Mouse (Mus musculus) midbrain, embryonic 11.5 days (tissue): Measurements from ENCODE around the gene Ralgps2. TPM values are rescaled to one million over a fixed set of nuclear protein-coding genes. Genes with fewer than 3 reads are reported as not detected.

Experiments
- ATAC-seq: fragments of 200-750 bp; cut with Nextera tagmentation; 2 replicates; pipeline ENCODE4 v1.8.0; 2017; ENCODE audit warnings: moderate TSS enrichment, moderate library complexity; ENCODE audit not compliant: low FRiP score
- DNase-seq: peaks from one replicate; pipeline ENCODE4 v3.0.0; 2015; ENCODE audit warnings: low spot score; ENCODE audit errors: missing footprints
- H3K27ac ChIP-seq: fragments of 300-500 bp; sonication (generic); 2 replicates; pipeline ENCODE4 v1.5.1; 2014; ENCODE audit warnings: low read depth, low read length
- H3K27me3 ChIP-seq: fragments of 300-500 bp; sonication (generic); 2 replicates; pipeline ENCODE4 v1.6.1; 2014; ENCODE audit warnings: mild to moderate bottlenecking, low read length, moderate library complexity, mixed read lengths; ENCODE audit not compliant: control insufficient read depth, insufficient read depth
- H3K36me3 ChIP-seq: fragments of 300-500 bp; sonication (generic); 2 replicates; pipeline ENCODE4 v1.6.1; 2014; ENCODE audit warnings: mild to moderate bottlenecking, low read length, moderate library complexity, mixed read lengths; ENCODE audit not compliant: control insufficient read depth, insufficient read depth
- H3K4me1 ChIP-seq: fragments of 300-500 bp; sonication (generic); 2 replicates; pipeline ENCODE4 v1.6.1; 2014; ENCODE audit warnings: low read length; ENCODE audit not compliant: control insufficient read depth, insufficient read depth
- H3K4me2 ChIP-seq: fragments of 300-500 bp; sonication (generic); 2 replicates; pipeline ENCODE4 v1.6.1; 2014; ENCODE audit warnings: mild to moderate bottlenecking, moderate library complexity
- H3K4me3 ChIP-seq: fragments of 300-500 bp; sonication (generic); 2 replicates; pipeline ENCODE4 v1.5.1; 2014; ENCODE audit warnings: low read depth, low read length
- H3K9ac ChIP-seq: fragments of 300-500 bp; sonication (generic); 2 replicates; pipeline ENCODE4 v1.6.1; 2014; ENCODE audit warnings: low read length
- H3K9me3 ChIP-seq: fragments of 300-500 bp; sonication (generic); 2 replicates; pipeline ENCODE4 v1.6.1; 2016; ENCODE audit warnings: low read length; ENCODE audit not compliant: control insufficient read depth
- WGBS: fragments of 180-500 bp; shearing (Covaris S2); extraction: QIAGEN DNeasy Blood & Tissue Kit; methylation state at CpG from one replicate; pipeline ENCODE4 v1.1.7; 2014; 5-methylcytosine and 5-hydroxymethylcytosine counted together
- polyA plus RNA-seq: library from polyadenylated mRNA; unstranded; fragments of >200 nt; fragmentation: Nextera tagmentation; extraction: Ambion mirVana; gene quantifications from 2 replicates; pipeline ENCODE4 v1.2.1, GENCODE M21; 2014

The Ralgps2 gene
- polyA plus RNA-seq, 1 experiment from 2014 or later, result 85.1 TPM

GRCm38 (mm10) chr1:156763280-156763679 is 176.1 kb downstream of the Ralgps2 start:
- Histone ChIP-seq H3K27ac (no peak overlapping the region), H3K4me1 (peaks cover 10% of the 10 kb centered on the region), H3K9ac (no peak overlapping the region), H3K4me3 (no peak overlapping the region), H3K36me3 (no peaks in the 10 kb centered on the region), H3K27me3 (no peaks in the 10 kb centered on the region), H3K9me3 (peaks cover 7% of the 10 kb centered on the region; the same call in 1 of the 2 replicates), H3K4me2 (no peak overlapping the region)
- WGBS, result 90% methylated on average over 6 of the region's 6 CpGs
- ATAC-seq, result no peak
- DNase-seq, result no peak

DNA sequence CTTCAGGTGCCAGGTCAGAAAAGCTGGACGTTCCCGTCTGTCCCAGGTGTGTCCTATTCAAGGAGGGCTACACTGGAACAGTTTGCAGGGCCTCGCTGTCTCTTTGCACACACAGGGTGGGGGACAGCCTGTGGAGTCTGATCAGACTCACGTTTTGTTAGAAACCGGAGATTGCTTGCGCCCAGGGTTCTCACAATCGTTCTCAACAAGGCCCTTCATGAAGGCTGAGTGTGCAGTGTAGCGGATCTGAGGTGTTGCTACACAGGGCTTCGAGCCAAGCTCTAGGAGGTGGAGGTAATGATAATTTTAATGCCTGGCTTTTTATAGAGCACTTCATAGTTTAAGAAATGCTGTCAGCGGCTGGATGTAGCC is 178.0 kb downstream of the Ralgps2 start:
- no peak overlapping the region for H3K9ac ChIP-seq
- no peaks in the 10 kb centered on the region; the same call in 1 of the 2 replicates for H3K9me3 ChIP-seq
- WGBS, result 77% methylated on average over 10 of the region's 10 CpGs
- no peak overlapping the region for H3K4me2 ChIP-seq
- ATAC-seq (no peak), DNase-seq (no peak)
- no peaks in the 10 kb centered on the region for H3K36me3 ChIP-seq
- H3K4me3 ChIP-seq, result no peak overlapping the region
- peaks cover 7% of the 10 kb centered on the region for H3K27me3 ChIP-seq
- no peak overlapping the region for H3K27ac ChIP-seq
- H3K4me1 ChIP-seq, result peaks cover 11% of the 10 kb centered on the region

GRCm38 (mm10) chr1:156760549-156761429 is 178.6 kb downstream of the Ralgps2 start:
- Histone ChIP-seq H3K4me1 (peaks cover 11% of the 10 kb centered on the region), H3K27me3 (peaks cover 7% of the 10 kb centered on the region), H3K4me2 (no peak overlapping the region), H3K4me3 (no peak overlapping the region), H3K9me3 (no peaks in the 10 kb centered on the region; the same call in 1 of the 2 replicates), H3K27ac (no peak overlapping the region; the same call in 1 of the 2 replicates), H3K36me3 (no peaks in the 10 kb centered on the region), H3K9ac (no peak overlapping the region; the same call in 1 of the 2 replicates)
- ATAC-seq (peak; percentile 52; the same call in 1 of the 2 replicates), DNase-seq (no peak)
- WGBS, result 59% methylated on average over 13 of the region's 13 CpGs

DNA sequence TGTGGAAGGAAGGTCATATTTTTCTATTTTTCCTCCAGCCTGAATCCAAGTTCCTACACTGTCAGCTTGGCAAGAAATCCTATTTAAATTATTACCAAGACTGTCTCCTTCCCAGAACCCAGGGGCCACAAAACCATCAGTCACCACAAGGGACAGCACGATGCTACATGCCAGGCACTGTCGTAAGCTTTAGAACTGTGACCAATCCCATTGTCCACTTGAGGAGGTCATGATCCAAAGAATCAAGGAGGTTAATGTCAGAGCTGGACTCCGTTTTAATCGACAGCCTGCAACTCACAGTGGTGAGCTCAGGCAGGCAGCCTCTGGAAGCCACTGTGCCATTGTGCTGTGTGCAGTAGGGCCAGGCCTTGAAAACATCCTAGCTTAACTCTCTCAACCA is 181.1 kb downstream of the Ralgps2 start:
- no peak overlapping the region for H3K4me2 ChIP-seq
- no peak overlapping the region for H3K4me3 ChIP-seq
- H3K9me3 ChIP-seq, result no peaks in the 10 kb centered on the region
- ATAC-seq, result peak; percentile 23; the same call in 1 of the 2 replicates
- H3K9ac ChIP-seq, result no peak overlapping the region
- WGBS, result 26% methylated on average over 4 of the region's 4 CpGs
- H3K4me1 ChIP-seq, result peaks cover 22% of the 10 kb centered on the region
- no peak overlapping the region for H3K27ac ChIP-seq
- H3K36me3 ChIP-seq, result no peaks in the 10 kb centered on the region
- peak; percentile 88 for DNase-seq
- peaks cover 7% of the 10 kb centered on the region for H3K27me3 ChIP-seq

GRCm38 (mm10) chr1:156754608-156755413 is 184.6 kb downstream of the Ralgps2 start:
- Histone ChIP-seq H3K27me3 (peaks cover 7% of the 10 kb centered on the region), H3K9me3 (no peaks in the 10 kb centered on the region), H3K4me3 (no peak overlapping the region), H3K27ac (peak overlapping the region; percentile 65), H3K4me2 (peak overlapping the region; percentile 9; the same call in 1 of the 2 replicates), H3K36me3 (no peaks in the 10 kb centered on the region), H3K9ac (peak overlapping the region; percentile 34; the same call in 1 of the 2 replicates), H3K4me1 (peaks cover 28% of the 10 kb centered on the region)
- WGBS, result 48% methylated on average over 15 of the region's 15 CpGs
- ATAC-seq, result peak; percentile 58
- peak; percentile 87 for DNase-seq

Other genes with a start within 250 kb of the Ralgps2 start
- gene Fam20b, start 220.5 kb downstream of the Ralgps2 start, polyA plus RNA-seq, result 21.5 and 22.7 TPM in 2 replicates
- gene Angptl1, start 101.1 kb downstream of the Ralgps2 start, polyA plus RNA-seq, result 1.4 and 1.6 TPM in 2 replicates
- gene Tex35, start 169.1 kb upstream of the Ralgps2 start, polyA plus RNA-seq, result not detected in 2 replicates